Mouse (Mus musculus) adrenal gland, postnatal 14 days (tissue): ENCODE measurements at regions not wholly inside any gene's neighbourhood (a gene's known extent, or its start where the extent isn't known, plus 50 kb on each side); places are given as distances from the start of the nearest gene placed in this dataset.

ENCODE experiments used
- DNase-seq: peaks from one replicate; pipeline ENCODE4 v3.0.0; 2021; ENCODE audit warnings: mixed read lengths

DNA sequence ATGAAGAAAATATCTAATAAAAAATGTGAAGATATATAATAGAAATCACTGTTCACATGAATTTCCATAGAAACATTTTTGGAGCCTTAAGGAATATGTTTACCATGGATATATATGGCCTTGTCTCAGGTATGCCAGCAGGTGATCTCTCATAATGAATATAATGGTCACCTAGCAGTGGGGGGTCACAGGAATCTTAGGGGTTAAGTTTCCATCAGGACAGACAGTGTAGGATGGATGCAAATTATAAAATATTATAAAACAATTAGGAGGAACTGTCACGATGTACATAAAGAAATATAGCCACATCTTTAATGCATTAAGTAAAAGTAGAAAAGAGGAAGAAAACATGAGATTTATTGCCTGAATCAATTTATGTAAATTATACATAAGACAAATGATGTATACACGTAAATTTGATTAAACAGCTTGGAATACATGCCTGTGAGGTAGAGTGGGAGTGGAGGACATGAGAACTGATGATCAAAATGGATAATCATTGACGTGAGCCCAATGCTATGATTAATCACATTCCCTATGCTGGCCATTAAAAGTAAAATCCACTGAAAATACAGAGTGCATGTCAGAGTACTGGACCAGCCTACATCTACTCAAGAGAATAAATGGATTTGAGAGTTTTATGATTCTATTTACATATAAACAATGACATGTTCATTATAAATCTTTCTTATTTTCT lies 693.0 kb upstream of the Gpc5 start:
- DNase-seq: no peak

DNA sequence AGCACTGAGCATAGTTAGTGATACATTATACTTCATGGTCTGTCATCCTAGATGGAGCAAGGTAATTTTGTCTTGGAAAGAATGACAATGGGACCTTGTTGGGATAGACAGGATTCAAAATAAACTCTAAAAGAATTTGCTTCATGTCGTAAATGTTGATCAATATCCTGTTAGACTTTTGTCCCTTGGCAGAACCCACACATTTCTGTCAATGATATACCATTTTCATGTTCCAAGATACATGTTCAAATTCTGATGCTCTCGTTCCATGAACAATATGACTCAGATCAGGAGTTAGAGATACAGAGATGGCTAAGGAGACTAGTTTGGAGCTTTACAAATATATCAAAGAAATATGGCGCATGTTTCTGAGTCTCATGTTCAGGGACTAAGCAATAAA lies 673.2 kb upstream of the Gpc5 start:
- no peak for DNase-seq

DNA sequence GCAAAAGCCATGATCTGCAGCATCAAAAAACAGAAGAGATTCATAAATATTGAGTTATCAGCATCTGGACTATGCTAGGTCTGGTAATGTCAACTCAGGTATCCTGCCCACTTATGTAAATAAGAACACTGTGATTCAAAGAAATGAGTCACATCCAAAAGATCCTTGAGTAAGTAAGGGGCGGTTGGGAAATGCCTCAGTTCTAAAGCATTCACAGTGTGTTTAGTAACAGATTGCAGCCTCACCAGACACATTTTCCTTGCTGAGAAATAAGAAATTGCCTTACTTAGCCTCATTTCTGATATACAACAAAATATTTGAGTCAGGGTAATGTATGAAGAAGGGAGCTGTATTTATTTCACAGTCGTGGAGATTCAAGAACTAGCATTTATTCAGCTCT lies 666.5 kb upstream of the Gpc5 start:
- no peak for DNase-seq
